Mouse (Mus musculus) layer of hippocampus, adult 2 months (tissue): ENCODE data around the gene Gtdc1. TPM values are rescaled to one million over a fixed set of nuclear protein-coding genes. Genes with fewer than 3 reads are reported as not detected.
A peak's percentile ranks its signal among the peaks of the same experiment; 100 is the strongest.

Experiments
- DNase-seq, 2 experiments: peaks; one replicate each; pipeline ENCODE4 v3.0.0; 2022; ENCODE audit warnings: low spot score in 2 of 2
- H3K27ac ChIP-seq: fragments of 200-600 bp; 2 replicates; pipeline ENCODE4 v1.8.1; 2022
- H3K4me3 ChIP-seq: fragments of 200-600 bp; 2 replicates; pipeline ENCODE4 v1.8.1; 2022; ENCODE audit warnings: mild to moderate bottlenecking
- CTCF ChIP-seq: fragments of 200-600 bp; conservative IDR thresholded peaks from 2 replicates; pipeline ENCODE4 v1.8.1; 2022; ENCODE audit warnings: antibody characterized with exemption, mild to moderate bottlenecking, moderate library complexity
- total RNA-seq, 2 experiments: library from RNA; stranded (reverse); gene quantifications; 2 replicates each; pipeline ENCODE4 v1.2.3; 2021

Gene Gtdc1
- total RNA-seq, 2 experiments from 2014 or later: 65.5 to 69.7 TPM

DNA sequence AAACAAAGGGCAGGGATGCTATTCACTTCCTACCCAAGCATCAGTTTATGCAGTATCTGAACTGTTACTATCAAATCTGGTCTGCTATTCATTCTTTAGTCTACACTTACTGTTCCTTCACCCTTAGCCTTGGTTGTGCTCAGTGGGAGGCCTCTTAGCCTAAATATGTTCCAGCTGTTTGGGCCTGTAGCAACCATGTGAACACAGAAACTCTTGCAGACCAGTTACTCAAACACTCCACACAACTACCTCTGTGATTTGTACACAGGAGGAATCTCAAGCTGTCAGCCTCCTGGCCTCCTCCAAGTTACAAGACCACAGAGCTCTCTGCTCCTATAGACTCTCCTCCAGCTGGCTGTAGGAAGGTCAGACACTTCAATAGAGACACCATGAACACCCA lies 384.7 kb downstream of the Gtdc1 start:
- DNase-seq: no peak
- TF ChIP-seq CTCF: no peak
- Histone ChIP-seq H3K4me3 (no peak overlapping the region), H3K27ac (no peak overlapping the region)

DNA sequence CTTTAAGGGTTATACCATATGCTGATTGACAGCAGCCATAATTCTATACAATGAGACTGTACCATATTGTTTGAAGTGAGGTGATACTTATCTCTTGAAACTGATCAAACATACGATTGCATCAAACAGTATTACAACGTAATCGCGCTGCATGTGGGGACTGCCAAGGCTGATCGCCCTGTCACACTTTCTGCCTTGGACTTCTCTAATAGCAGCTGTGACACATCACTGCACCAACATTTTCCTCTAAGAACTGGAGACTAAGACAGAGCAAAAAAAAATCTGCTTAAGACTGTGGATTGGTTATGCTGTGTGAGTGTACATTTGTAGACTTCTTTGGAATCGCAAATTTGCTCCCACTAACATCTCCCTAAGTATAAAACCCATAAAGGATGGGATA lies 385.7 kb downstream of the Gtdc1 start:
- DNase-seq: no peak
- TF ChIP-seq CTCF: no peak
- H3K4me3 ChIP-seq: no peak overlapping the region
- no peak overlapping the region for H3K27ac ChIP-seq

DNA sequence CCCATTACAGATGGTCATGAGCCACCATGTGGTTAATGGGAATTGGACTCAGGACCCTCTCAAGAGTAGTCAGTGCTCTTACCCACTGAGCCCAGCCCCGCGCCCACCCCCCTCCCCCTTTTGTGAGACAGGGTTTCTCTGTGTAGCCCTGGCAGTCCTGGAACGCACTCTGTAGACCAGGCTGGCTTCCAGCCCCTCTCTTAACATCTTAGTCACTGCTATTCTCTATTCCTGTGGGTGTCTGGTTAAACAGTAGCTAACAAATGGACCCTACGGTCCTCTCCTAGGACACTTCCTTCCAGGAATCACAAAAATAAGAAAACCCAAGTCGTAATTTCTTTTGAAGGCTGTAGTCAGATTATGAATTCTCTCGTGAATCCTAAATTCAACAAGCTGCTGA lies 386.6 kb downstream of the Gtdc1 start:
- H3K27ac ChIP-seq: no peak overlapping the region
- DNase-seq: no peak
- no peak for TF ChIP-seq CTCF
- H3K4me3 ChIP-seq: no peak overlapping the region

DNA sequence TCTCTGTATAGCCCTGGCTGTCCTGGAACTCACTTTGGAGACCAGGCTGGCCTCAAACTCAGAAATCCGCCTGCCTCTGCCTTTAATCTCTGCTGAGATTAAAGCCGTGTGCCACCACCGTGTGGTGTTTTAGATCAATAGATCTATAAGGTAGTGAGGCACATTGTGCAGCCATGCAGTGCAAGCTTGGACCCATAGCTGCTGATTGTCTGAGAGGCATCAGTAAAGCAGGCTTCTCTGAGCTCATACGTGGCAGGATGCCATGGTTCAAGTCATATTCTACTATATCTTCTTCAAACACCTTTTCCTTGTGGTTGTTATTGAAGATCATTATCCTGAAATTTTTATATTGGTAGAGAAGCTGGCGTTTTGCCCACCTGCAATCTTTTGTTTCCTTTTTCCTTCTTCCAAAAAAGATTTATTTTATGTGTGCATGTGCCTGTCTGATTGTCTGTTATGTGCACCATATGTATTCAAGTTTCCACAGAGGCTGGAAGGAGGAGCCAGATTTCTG lies 388.3 kb downstream of the Gtdc1 start:
- no peak for DNase-seq
- H3K4me3 ChIP-seq: no peak overlapping the region
- H3K27ac ChIP-seq: no peak overlapping the region
- TF ChIP-seq CTCF: no peak

DNA sequence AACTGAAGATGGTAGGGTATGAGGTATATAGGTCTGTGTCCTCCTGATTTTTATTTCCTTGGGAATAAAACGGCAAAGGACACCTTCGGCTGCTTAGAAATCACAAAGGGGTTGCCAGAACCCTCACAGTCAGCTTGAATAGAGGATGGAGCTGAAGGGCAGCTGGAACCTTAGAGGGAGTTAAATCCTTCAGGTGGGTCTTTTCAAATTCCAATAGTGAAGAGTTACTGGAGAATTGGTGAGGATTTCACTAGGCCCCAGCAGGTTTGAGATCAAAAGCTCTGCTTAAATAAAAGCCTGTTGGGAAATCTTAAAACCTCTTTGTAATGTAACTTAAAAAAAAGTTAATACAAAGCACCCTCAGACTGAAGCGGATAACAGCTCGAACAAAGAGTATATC lies 389.3 kb downstream of the Gtdc1 start:
- no peak for DNase-seq
- Histone ChIP-seq H3K4me3 (no peak overlapping the region), H3K27ac (no peak overlapping the region)
- no peak for TF ChIP-seq CTCF

DNA sequence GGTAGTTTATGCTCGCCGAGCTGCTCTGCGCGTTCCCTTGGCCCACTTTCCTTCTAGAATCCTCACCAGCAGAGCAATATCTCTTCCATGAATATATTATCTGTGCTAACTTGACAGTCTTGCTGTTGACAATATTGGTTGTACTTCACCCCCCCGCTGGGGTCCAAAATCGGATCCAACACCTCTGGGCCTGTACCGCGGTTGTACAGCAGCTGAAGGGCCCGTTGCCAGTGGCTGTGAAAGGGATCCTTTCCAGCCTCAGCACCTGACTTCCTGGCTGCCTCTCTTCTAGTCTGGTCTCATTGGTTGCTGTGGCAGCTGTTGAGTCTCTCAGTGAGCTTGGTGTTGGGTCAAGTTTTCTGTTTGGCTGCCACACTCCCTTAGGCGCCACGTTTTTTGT lies 391.7 kb downstream of the Gtdc1 start:
- Histone ChIP-seq H3K4me3 (no peak overlapping the region), H3K27ac (no peak overlapping the region)
- no peak for DNase-seq
- no peak for TF ChIP-seq CTCF

DNA sequence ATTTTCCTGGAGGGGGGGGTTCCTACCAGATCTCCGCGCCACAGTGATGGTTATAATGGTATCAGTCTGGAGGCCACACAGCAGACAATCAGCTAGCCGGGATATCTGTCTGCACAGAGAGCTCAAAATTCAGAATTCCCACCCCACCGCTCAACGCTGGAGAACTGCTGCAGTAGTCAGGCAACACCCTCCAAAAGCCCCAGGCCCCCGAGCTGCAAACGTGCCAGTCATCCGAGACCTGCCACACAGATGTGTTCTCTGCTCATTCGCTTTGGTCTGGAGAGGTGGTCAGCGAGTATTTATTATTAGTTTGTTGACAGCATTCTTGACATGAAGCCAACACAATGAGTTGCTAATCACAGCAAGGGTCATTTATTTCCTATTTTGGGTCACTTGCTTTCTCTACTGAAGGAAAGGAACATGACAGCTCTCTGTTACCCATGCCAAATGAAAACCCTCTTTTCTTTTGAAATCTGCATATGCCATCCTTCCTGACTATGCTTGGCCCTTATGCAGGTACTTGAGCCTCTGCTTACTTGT lies 392.3 kb downstream of the Gtdc1 start:
- no peak for TF ChIP-seq CTCF
- Histone ChIP-seq H3K4me3 (no peak overlapping the region), H3K27ac (no peak overlapping the region)
- DNase-seq: no peak

DNA sequence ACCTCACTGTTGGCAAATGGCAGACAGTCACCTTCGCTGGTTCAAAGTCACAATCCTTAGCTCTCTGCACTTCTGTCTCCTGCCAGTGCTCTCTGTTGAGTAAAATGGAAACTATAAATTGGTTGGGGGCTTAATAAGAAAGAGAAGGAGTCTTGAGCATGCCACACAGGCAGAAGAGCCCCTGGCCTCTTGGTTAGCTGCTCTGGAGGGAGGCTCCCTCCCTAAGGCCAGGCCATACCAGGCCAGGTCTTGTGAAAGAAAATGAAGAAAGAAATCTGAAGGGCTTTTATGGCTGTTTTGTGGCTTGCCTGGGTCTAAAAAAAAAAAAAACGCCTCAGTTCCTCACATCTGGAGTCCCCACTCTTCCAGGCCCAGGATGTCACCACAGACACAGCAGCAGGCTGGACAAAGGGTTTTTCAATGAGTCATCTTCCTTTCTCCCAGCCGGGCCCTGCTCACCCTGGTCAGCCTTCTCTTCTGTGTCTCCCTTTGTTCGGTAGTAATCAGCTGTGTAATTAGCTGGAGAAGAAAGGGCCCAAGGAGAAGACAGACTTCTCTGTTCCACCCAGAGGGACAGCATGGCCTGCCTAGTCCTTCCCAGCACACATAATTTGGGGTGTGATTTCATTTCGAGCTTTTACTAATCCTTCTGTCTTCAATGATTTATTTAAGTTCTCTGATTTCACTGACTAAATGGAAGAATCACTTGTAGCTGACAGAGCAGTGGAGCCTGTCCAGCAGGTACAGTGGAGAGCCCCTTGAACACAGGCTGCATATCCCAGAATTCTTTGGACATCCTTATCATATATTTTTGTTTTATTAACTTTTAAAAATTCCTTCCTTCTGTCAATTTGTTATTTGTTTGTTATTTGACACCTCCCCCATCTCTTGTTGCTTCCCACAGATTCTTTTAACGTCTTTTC lies 401.1 kb downstream of the Gtdc1 start:
- Histone ChIP-seq H3K4me3 (no peak overlapping the region), H3K27ac (peak overlapping the region; percentile 76)
- no peak for TF ChIP-seq CTCF
- DNase-seq: no peak

DNA sequence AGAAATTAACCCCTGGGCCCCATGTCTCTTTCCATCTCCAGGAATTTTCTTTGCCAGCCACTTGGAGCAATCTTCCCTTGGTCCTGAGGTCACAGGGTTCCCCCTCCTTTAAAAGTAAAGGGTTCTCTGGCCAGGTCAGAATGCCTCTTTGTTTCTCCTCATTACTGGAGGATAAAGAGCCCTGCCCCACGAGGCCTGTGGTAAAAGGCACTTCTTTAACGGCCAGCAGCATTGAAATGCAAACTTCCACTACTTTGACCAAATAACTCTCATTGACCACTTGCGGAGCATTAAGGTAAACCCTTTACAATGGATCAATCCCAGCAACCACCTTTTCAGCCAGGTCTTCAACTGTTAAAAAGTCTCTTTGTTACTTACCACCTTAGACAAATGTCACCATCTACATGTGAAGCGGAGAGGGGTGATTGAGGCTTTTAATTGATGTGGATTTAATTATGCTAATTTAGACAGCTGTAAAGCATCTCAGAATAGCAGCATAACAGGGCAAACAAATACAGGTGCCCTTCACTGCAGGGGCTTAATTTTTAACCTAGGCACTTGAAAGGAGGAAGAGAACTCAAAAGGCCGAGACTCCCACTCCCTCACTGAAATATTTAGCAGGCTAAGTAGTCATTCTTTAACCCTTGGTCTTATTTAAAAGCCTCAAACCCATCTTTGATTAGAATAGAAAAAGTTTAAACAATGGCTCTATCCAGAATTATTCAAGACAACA lies 402.1 kb downstream of the Gtdc1 start:
- no peak for DNase-seq
- Histone ChIP-seq H3K27ac (no peak overlapping the region), H3K4me3 (no peak overlapping the region)
- TF ChIP-seq CTCF: no peak

DNA sequence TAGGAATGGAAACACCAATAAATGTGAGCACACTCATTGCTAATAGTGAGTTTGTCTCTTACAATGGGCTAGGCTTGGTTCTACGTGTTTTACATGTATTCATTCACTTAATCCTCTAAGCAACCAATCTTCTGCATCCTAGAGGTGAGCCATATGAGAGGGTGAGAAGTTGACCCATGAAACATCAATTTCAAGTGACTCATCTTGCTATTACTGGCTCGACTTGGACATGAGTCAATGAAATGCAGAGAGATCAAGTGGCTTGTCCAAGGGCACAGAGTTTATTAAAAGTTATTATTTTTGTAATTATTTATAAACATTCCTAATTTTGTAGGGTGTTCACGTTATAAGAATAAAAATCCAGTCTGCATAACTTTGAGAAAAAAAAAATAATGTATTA lies 408.2 kb downstream of the Gtdc1 start:
- TF ChIP-seq CTCF: no peak
- Histone ChIP-seq H3K27ac (no peak overlapping the region), H3K4me3 (no peak overlapping the region)
- DNase-seq: no peak

DNA sequence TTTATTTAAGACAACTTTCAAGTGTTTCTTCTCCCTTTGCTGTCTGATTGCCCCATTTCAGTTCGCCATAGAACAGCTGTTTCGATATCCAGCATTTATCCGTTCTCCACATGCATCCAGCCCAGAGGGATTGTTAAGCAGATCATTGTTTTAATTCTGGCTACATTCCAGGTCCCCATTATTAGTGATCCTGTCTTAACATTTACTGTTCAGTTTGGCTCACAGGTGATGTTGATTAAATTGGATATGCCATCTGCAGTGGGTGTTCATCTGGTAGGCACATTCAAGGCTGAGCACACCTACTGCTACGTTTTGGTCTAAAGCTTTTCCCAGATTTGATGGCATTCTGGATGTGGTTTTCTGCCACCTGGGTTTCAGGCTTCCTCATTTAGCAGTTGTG lies 409.4 kb downstream of the Gtdc1 start:
- DNase-seq: no peak
- H3K4me3 ChIP-seq: no peak overlapping the region
- no peak for TF ChIP-seq CTCF
- no peak overlapping the region for H3K27ac ChIP-seq

Other genes with a start within 250 kb of the Gtdc1 start
- gene Zeb2, start 189.7 kb upstream of the Gtdc1 start, total RNA-seq: 100 to 1,000 TPM; 430 to 443 TPM